Mouse (Mus musculus) forebrain, postnatal 0 days (tissue): ENCODE results near the gene Gps1. TPM values are rescaled to one million over a fixed set of nuclear protein-coding genes. Genes with fewer than 3 reads are reported as not detected.
A peak's percentile ranks its signal among the peaks of the same experiment; 100 is the strongest.

ENCODE experiments used
- ATAC-seq: fragments of 200-750 bp; cut with Nextera tagmentation; 2 replicates; pipeline ENCODE4 v1.8.0; 2017; ENCODE audit warnings: mild to moderate bottlenecking, moderate library complexity
- DNase-seq: peaks from one replicate; pipeline ENCODE4 v3.0.0-alpha.2; 2015
- H3K27ac ChIP-seq: fragments of 300-500 bp; sonication (generic); 2 replicates; pipeline ENCODE4 v1.5.1; 2014; ENCODE audit warnings: low read depth, mild to moderate bottlenecking, antibody characterized with exemption, low read length, moderate library complexity, mixed read lengths
- H3K27me3 ChIP-seq: fragments of 300-500 bp; sonication (generic); 2 replicates; pipeline ENCODE4 v1.6.1; 2014; ENCODE audit warnings: mild to moderate bottlenecking, low read length, mixed read lengths; ENCODE audit not compliant: insufficient read depth
- H3K36me3 ChIP-seq: fragments of 300-500 bp; sonication (generic); 2 replicates; pipeline ENCODE4 v1.6.1; 2014; ENCODE audit warnings: mild to moderate bottlenecking, moderate library complexity; ENCODE audit not compliant: insufficient read depth
- H3K4me1 ChIP-seq: fragments of 300-500 bp; sonication (generic); 2 replicates; pipeline ENCODE4 v1.6.1; 2014; ENCODE audit warnings: antibody characterized with exemption; ENCODE audit not compliant: insufficient read depth
- H3K4me2 ChIP-seq: fragments of 300-500 bp; sonication (generic); 2 replicates; pipeline ENCODE4 v1.6.1; 2014; ENCODE audit warnings: low read depth, mild to moderate bottlenecking, moderate library complexity
- H3K4me3 ChIP-seq: fragments of 300-500 bp; sonication (generic); 2 replicates; pipeline ENCODE4 v1.5.1; 2014; ENCODE audit warnings: low read depth, low read length, mixed read lengths
- H3K9ac ChIP-seq: fragments of 300-500 bp; sonication (generic); 2 replicates; pipeline ENCODE4 v1.6.1; 2014; ENCODE audit warnings: mild to moderate bottlenecking
- H3K9me3 ChIP-seq: fragments of 300-500 bp; sonication (generic); 2 replicates; pipeline ENCODE4 v1.6.1; 2016; ENCODE audit warnings: low read length
- CTCF ChIP-seq: sonication (generic); IDR thresholded peaks from 2 replicates; pipeline ENCODE4 v1.5.1; 2016; ENCODE audit warnings: antibody characterized with exemption, control low read depth, low read depth
- WGBS: fragments of 180-500 bp; shearing (Covaris S2); extraction: QIAGEN DNeasy Blood & Tissue Kit; methylation state at CpG from one replicate; pipeline ENCODE4 v1.1.7; 2014; 5-methylcytosine and 5-hydroxymethylcytosine counted together
- polyA plus RNA-seq: library from polyadenylated mRNA; unstranded; fragments of >200 nt; fragmentation: Nextera tagmentation; extraction: Ambion mirVana; gene quantifications from 2 replicates; pipeline ENCODE4 v1.2.1, GENCODE M21; 2015
- total RNA-seq: library from RNA; depleted of rRNA; stranded (reverse); fragments of >200 nt; gene quantifications from 2 replicates; pipeline ENCODE4 v1.2.3, GENCODE M21; 2014

Gps1 gene
- total and polyA plus RNA-seq, 2 experiments from 2014 or later, result 240 to 244 TPM

DNA sequence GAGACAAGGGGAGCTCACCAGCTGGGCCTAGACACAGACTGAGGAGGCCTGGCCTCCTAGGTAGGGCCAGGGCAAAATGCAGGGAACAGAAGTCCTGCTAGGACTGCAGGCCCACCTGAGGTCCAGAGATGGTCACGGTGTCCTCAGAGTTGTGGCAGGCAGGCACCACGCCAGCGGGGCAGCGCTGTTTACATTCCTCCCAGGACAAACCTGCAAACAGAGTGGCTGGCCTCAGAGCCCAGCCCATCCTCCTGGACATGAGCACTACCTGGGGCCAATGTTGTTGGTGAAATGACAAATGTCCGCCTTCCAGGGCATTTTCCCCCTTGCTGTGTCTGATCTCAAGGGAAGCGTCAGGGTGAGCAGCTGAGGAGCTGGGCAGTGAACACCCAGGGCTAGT is 33.3 kb downstream of the Gps1 start:
- Histone ChIP-seq H3K27me3 (no peaks in the 10 kb centered on the region), H3K4me3 (no peak overlapping the region), H3K9me3 (no peaks in the 10 kb centered on the region), H3K4me1 (peaks cover 11% of the 10 kb centered on the region), H3K9ac (no peak overlapping the region), H3K36me3 (peaks cover 91% of the 10 kb centered on the region), H3K4me2 (no peak overlapping the region), H3K27ac (no peak overlapping the region)
- WGBS, result 93% methylated on average over 6 of the region's 6 CpGs
- DNase-seq, result no peak
- ATAC-seq, result no peak
- no peak for TF ChIP-seq CTCF

GRCm38 (mm10) chr11:120818251-120818650 is 34.2 kb downstream of the Gps1 start:
- ATAC-seq, result no peak
- 96% methylated on average over 13 of the region's 13 CpGs for WGBS

DNA sequence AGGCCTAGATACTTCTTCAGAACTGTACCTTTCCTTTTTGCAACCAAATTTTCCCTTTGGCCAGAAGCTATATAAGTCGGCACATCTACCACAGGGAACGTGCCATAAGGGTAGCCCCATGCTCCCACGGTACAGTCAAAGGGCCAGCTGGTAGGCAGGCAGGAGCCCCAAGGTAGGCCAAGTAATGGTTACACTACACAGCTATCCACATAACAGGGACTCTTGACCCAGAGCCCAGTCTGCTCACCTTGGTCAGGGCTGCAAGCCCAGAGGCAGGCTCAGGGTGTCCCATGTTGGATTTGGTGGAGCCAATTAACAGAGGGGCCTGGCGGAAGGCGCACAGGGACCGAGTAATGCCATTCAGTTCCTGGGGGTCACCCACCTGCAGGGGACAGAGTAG is 35.5 kb downstream of the Gps1 start:
- ATAC-seq, result no peak
- peaks cover 69% of the 10 kb centered on the region for H3K36me3 ChIP-seq
- H3K4me2 ChIP-seq, result no peak overlapping the region
- no peak for DNase-seq
- 90% methylated on average over 6 of the region's 6 CpGs for WGBS
- H3K27me3 ChIP-seq, result no peaks in the 10 kb centered on the region
- peaks cover 17% of the 10 kb centered on the region for H3K4me1 ChIP-seq
- H3K9me3 ChIP-seq, result no peaks in the 10 kb centered on the region
- no peak overlapping the region for H3K4me3 ChIP-seq
- no peak for TF ChIP-seq CTCF
- H3K27ac ChIP-seq, result no peak overlapping the region
- H3K9ac ChIP-seq, result no peak overlapping the region

More at GRCm38 (mm10) chr11:120818251-120818650, 34.2 kb downstream of the Gps1 start:
- Histone ChIP-seq H3K9ac (no peak overlapping the region), H3K9me3 (no peaks in the 10 kb centered on the region), H3K4me3 (no peak overlapping the region), H3K4me2 (no peak overlapping the region), H3K27me3 (no peaks in the 10 kb centered on the region), H3K27ac (no peak overlapping the region), H3K36me3 (peaks cover 82% of the 10 kb centered on the region), H3K4me1 (peaks cover 17% of the 10 kb centered on the region)
- DNase-seq, result no peak
- TF ChIP-seq CTCF, result no peak

DNA sequence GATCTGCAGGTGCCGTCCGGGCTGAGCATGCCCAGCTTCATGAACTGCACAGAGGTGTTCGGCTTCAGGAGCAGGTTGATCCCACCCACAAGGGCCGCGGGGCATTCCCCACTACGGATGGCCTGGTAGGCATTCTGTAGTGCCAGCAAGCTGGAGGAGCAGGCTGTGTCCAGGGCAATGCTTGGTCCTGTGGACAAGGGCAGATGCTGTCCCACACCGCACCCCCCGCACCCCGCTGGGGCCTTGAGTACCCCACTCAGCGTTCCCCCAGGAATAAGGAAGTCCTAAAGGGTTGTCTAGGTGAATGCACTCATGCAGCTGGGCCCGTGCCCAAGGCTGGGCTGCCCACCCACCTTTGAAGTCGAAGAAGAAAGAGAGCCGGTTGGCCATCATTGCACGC is 36.5 kb downstream of the Gps1 start:
- ATAC-seq, result no peak

DNA sequence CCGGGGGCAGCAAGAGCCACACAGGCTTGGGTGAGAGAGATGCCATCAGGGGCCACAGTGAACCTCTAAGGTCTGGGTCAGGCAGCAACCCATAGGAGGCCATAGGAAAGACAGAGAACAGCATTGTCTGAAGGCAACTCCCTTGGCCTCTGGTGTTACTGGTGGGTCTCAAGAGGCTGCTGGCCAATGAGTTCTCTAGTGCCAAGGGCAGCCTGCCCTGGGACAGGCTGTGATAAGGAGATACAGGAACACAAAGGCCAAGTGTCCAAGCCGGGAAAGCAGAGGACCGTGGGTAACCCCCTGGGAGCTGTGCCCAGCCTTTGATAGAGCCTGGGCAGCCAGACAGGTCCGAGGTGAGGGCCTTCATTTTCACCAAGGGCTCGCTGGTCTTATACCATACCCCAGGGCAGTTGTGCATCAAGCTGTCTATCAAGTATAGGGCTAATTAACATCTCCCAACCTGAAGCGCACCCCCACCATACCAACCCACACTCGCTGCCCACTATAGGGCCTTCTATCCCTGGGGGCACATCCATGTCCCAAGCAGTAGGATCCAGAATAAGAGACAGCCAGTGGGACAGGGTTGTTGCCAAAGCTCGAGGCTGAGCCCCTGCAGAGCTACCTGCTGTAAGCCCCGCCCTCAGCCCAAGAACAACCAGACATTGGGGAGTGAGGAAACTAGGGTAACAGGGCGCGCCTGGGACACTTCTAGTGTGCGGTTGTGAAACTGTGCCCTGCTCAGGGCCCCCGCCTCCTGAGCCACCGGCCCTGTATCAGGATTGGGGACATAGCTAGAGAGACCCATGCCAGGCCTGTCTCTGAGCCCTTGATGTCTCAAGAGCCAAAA is 37.2 kb downstream of the Gps1 start:
- no peak for TF ChIP-seq CTCF
- H3K27me3 ChIP-seq, result no peaks in the 10 kb centered on the region
- 68% methylated on average over 14 of the region's 14 CpGs for WGBS
- DNase-seq (no peak), ATAC-seq (no peak)
- H3K4me3 ChIP-seq, result peak overlapping the region; percentile 11; the same call in 1 of the 2 replicates
- H3K9ac ChIP-seq, result peak overlapping the region; percentile 10; the same call in 1 of the 2 replicates
- H3K9me3 ChIP-seq, result no peaks in the 10 kb centered on the region
- peak overlapping the region; percentile 93 for H3K4me2 ChIP-seq
- H3K27ac ChIP-seq, result no peak overlapping the region
- peaks cover 55% of the 10 kb centered on the region for H3K36me3 ChIP-seq
- H3K4me1 ChIP-seq, result peaks cover 25% of the 10 kb centered on the region

More for the DNA sequence above, 36.5 kb downstream of the Gps1 start:
- DNase-seq, result no peak
- TF ChIP-seq CTCF, result no peak
- H3K27ac ChIP-seq, result no peak overlapping the region
- peaks cover 59% of the 10 kb centered on the region for H3K36me3 ChIP-seq
- no peaks in the 10 kb centered on the region for H3K9me3 ChIP-seq
- no peaks in the 10 kb centered on the region for H3K27me3 ChIP-seq
- no peak overlapping the region; the same call in 1 of the 2 replicates for H3K4me2 ChIP-seq
- WGBS, result 79% methylated on average over 14 of the region's 14 CpGs
- no peak overlapping the region for H3K4me3 ChIP-seq
- H3K9ac ChIP-seq, result no peak overlapping the region
- peaks cover 24% of the 10 kb centered on the region for H3K4me1 ChIP-seq

DNA sequence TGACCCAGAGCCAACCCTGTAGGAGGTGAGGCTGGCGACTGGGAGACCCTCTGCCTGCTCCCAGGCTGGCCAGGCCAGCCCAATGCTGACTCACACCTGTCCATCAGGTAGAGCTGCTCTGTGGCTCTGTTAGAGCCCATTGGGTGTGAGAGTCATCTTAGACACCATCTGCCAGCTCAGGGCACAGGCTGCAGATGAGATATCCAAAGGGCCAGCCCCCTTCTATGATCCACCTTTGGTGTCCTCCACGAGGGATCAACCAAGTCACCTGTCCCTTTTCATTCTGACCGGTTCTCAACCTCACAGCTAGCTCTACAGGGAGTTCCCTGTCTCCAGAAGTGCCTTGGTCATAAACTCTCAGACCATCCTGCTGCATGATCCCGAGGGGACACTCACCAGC is 38.2 kb downstream of the Gps1 start:
- H3K36me3 ChIP-seq, result peaks cover 47% of the 10 kb centered on the region
- no peaks in the 10 kb centered on the region for H3K9me3 ChIP-seq
- H3K9ac ChIP-seq, result peak overlapping the region; percentile 88
- H3K4me2 ChIP-seq, result peak overlapping the region; percentile 93
- H3K27ac ChIP-seq, result no peak overlapping the region
- H3K4me3 ChIP-seq, result peak overlapping the region; percentile 75
- H3K27me3 ChIP-seq, result no peaks in the 10 kb centered on the region
- peaks cover 25% of the 10 kb centered on the region for H3K4me1 ChIP-seq
- TF ChIP-seq CTCF, result no peak
- WGBS, result 65% methylated on average over 4 of the region's 4 CpGs
- DNase-seq (no peak), ATAC-seq (no peak)

GRCm38 (mm10) chr11:120822831-120823550 is 38.9 kb downstream of the Gps1 start:
- Histone ChIP-seq H3K9me3 (no peaks in the 10 kb centered on the region), H3K4me3 (peak overlapping the region; percentile 75), H3K36me3 (peaks cover 40% of the 10 kb centered on the region), H3K27ac (peak overlapping the region; percentile 99), H3K4me2 (peak overlapping the region; percentile 93), H3K27me3 (no peaks in the 10 kb centered on the region), H3K9ac (peak overlapping the region; percentile 88), H3K4me1 (peaks cover 25% of the 10 kb centered on the region)
- TF ChIP-seq CTCF, result no peak
- DNase-seq (peak; percentile 36), ATAC-seq (no peak)
- WGBS, result under 1% methylated on average over 14 of the region's 14 CpGs
